ENCODE assay signal across 20 mouse cellular contexts in genomic region chr11:79086787-79087186, GRCm38 (mm10). TPM values are rescaled to one million over a fixed set of nuclear protein-coding genes. Genes with fewer than 3 reads are reported as not detected.
DNase-seq lines count a peak whose midpoint lies in the region; ATAC-seq and TF ChIP-seq lines count a peak whose summit lies in the region.
"Had no signal": no experiment of that assay in that cellular context is flagged by ENCODE, and none has a peak within 500 bp of the region (broad histone marks: within the 10 kb centered on the region; RNA-seq: fewer than 3 reads in every experiment).

No protein-coding gene starts in this region.

- H3K27ac ChIP-seq in gastrocnemius, adult 2 months, result peak overlapping the region; percentile 72
- H3K27ac ChIP-seq in liver, embryonic 15.5 days (replicated peaks), result 0 out of 2 replicates have a peak overlapping the region, but pooled peaks have one; percentile 51
- H3K27ac ChIP-seq in liver, embryonic 12.5 days, result no peak overlapping the region
- H3K27ac ChIP-seq in kidney, embryonic 14.5 days (ENCODE audit: low read depth, low read length), result no peak overlapping the region
- H3K27ac ChIP-seq: embryonic facial prominence, embryonic 15.5 days; heart, embryonic 13.5 days had no signal

- no peaks in the 10 kb centered on the region for H3K9me3 ChIP-seq in liver, embryonic 15.5 days (replicated peaks)
- no peaks in the 10 kb centered on the region for H3K9me3 ChIP-seq in liver, embryonic 12.5 days (replicated peaks)
- H3K9me3 ChIP-seq in kidney, embryonic 14.5 days (ENCODE audit: control insufficient read depth, low read length), result no peaks in the 10 kb centered on the region
- H3K9me3 ChIP-seq: embryonic facial prominence, embryonic 15.5 days; heart, embryonic 13.5 days had no signal

- no peak overlapping the region for H3K4me3 ChIP-seq in gastrocnemius, adult 2 months
- no peak overlapping the region for H3K4me3 ChIP-seq in liver, embryonic 15.5 days (replicated peaks)
- H3K4me3 ChIP-seq in liver, embryonic 12.5 days, result no peak overlapping the region
- no peak overlapping the region for H3K4me3 ChIP-seq in kidney, embryonic 14.5 days (ENCODE audit: low read length)
- H3K4me3 ChIP-seq: embryonic facial prominence, embryonic 15.5 days; heart, embryonic 13.5 days had no signal

- H3K36me3 ChIP-seq in liver, embryonic 15.5 days (replicated peaks), result no peaks in the 10 kb centered on the region
- H3K36me3 ChIP-seq in liver, embryonic 12.5 days, result no peaks in the 10 kb centered on the region
- H3K36me3 ChIP-seq in kidney, embryonic 14.5 days (ENCODE audit: control insufficient read depth, insufficient read depth, low read length), result no peaks in the 10 kb centered on the region
- H3K36me3 ChIP-seq: embryonic facial prominence, embryonic 15.5 days; heart, embryonic 13.5 days had no signal

- intact Hi-C loops in gastrocnemius, adult 2 months (cut with DNase I), result no loop called here

- no peak overlapping the region for H3K9ac ChIP-seq in liver, embryonic 15.5 days
- H3K9ac ChIP-seq in liver, embryonic 12.5 days, result no peak overlapping the region
- no peak overlapping the region for H3K9ac ChIP-seq in kidney, embryonic 14.5 days (ENCODE audit: low read depth, low read length)
- H3K9ac ChIP-seq: embryonic facial prominence, embryonic 15.5 days; forebrain, postnatal 0 days; heart, embryonic 13.5 days had no signal

- TF ChIP-seq CTCF in gastrocnemius, adult 2 months (IDR thresholded peaks at IDR 0.05), result no peak

- 75% methylated on average over 12 of the region's 12 CpGs for WGBS in liver, embryonic 15.5 days (ENCODE audit: insufficient replicate concordance)
- 80% methylated on average over 12 of the region's 12 CpGs for WGBS in liver, embryonic 12.5 days (ENCODE audit: insufficient replicate concordance)
- 84% methylated on average over 12 of the region's 12 CpGs for WGBS in kidney, embryonic 14.5 days

- no peak for DNase-seq in gastrocnemius, adult 2 months
- no peak for DNase-seq in gastrocnemius, postnatal 10 days
- no peak for DNase-seq in thymus, postnatal 4 days
- DNase-seq: adrenal gland, postnatal 14 days; cerebellum, adult 9-10 months; forebrain, postnatal 0 days; heart, postnatal 14 days; kidney, adult 8-10 months; kidney, postnatal 25 days; lung, adult 2 months; lung, postnatal 14 days; thymus, adult 2 months had no signal

- no peaks in the 10 kb centered on the region for H3K27me3 ChIP-seq in liver, embryonic 15.5 days
- peaks cover 11% of the 10 kb centered on the region for H3K27me3 ChIP-seq in liver, embryonic 12.5 days (replicated peaks)
- no peaks in the 10 kb centered on the region for H3K27me3 ChIP-seq in kidney, embryonic 14.5 days (ENCODE audit: control insufficient read depth, insufficient read depth, low read length)
- H3K27me3 ChIP-seq: embryonic facial prominence, embryonic 15.5 days; heart, embryonic 13.5 days had no signal

- peaks cover 49% of the 10 kb centered on the region for H3K4me1 ChIP-seq in liver, embryonic 15.5 days (replicated peaks)
- peaks cover 62% of the 10 kb centered on the region for H3K4me1 ChIP-seq in liver, embryonic 12.5 days
- H3K4me1 ChIP-seq in kidney, embryonic 14.5 days (ENCODE audit: control insufficient read depth, insufficient read depth, low read length), result peaks cover 3% of the 10 kb centered on the region; the same call in 1 of the 2 replicates

- no peak overlapping the region for H3K4me2 ChIP-seq in liver, embryonic 15.5 days
- no peak overlapping the region for H3K4me2 ChIP-seq in liver, embryonic 12.5 days
- no peak overlapping the region for H3K4me2 ChIP-seq in kidney, embryonic 14.5 days (replicated peaks; ENCODE audit: low read depth, low read length)
- H3K4me2 ChIP-seq: embryonic facial prominence, embryonic 15.5 days; heart, embryonic 13.5 days had no signal

- 0 out of 2 replicates have a peak, but pooled peaks have one; percentile 18 for ATAC-seq in liver, embryonic 15.5 days (ENCODE audit: insufficient read depth)
- ATAC-seq in liver, embryonic 12.5 days, result no peak
- peak; percentile 74 for ATAC-seq in granulocyte monocyte progenitor cell, adult 5-6 weeks (replicated peaks; ENCODE audit: poor library complexity, severe bottlenecking)
- peak; percentile 77 for ATAC-seq in neutrophil, adult 5-6 weeks (ENCODE audit: extremely low read depth, insufficient number of reproducible peaks, low FRiP score, poor library complexity, severe bottlenecking)
- no peak for ATAC-seq in kidney, embryonic 14.5 days (ENCODE audit: low FRiP score, low TSS enrichment)
- ATAC-seq: CD4-positive, CD25-positive, alpha-beta regulatory T cell, adult 4 months; forebrain, postnatal 0 days had no signal

RNA-seq across cellular contexts. Expression of gene Ksr1, which starts 59.4 kb away (rescaled TPM):
- 10 to 100 TPM; 92.9 to 98.3 TPM for total RNA-seq in gastrocnemius, adult 2 months (2021)
- total RNA-seq in gastrocnemius, postnatal 10 days (2021), result 100 to 1,000 TPM; 103 to 118 TPM
- polyA plus RNA-seq in liver, embryonic 15.5 days (2015; fragmentation: Nextera tagmentation; extraction: Ambion mirVana), result 2.1 and 3.0 TPM in 2 replicates
- polyA plus RNA-seq in liver, embryonic 12.5 days (2016; fragmentation: Nextera tagmentation; extraction: Ambion mirVana), result 2.4 and 3.1 TPM in 2 replicates
- 8.1 and 19.2 TPM in 2 replicates for total RNA-seq in granulocyte monocyte progenitor cell, adult 5-6 weeks (2014; fragmentation: Nextera tagmentation)
- total RNA-seq in granulocyte monocyte progenitor cell, adult 5-6 weeks (2017), result 5.4 and 8.2 TPM in 2 replicates
- total RNA-seq in neutrophil, adult 5-6 weeks (2017), result 31.3 and 31.8 TPM in 2 replicates
- 2.7 and 4.1 TPM in 2 replicates for polyA plus RNA-seq in kidney, embryonic 14.5 days (2014; fragmentation: Nextera tagmentation; extraction: Ambion mirVana)

Comparison
In these comparisons a context has a peak if more than half of its experiments do, and no peak if none do; other contexts are left out.
1. H3K27ac ChIP-seq: peak in gastrocnemius, adult 2 months (single experiment) and liver, embryonic 15.5 days (single experiment); none in liver, embryonic 12.5 days (single experiment) and kidney, embryonic 14.5 days (single experiment).
2. ATAC-seq: peak in liver, embryonic 15.5 days (single experiment), granulocyte monocyte progenitor cell, adult 5-6 weeks (single experiment) and neutrophil, adult 5-6 weeks (single experiment); none in liver, embryonic 12.5 days (single experiment) and kidney, embryonic 14.5 days (single experiment).